Mouse (Mus musculus): ENCODE measurements around the gene Obscn. TPM values are rescaled to one million over a fixed set of nuclear protein-coding genes. Genes with fewer than 3 reads are reported as not detected.

The Obscn gene
- polyA plus RNA-seq, 1 experiment from 2014 or later, result 0.03 TPM

DNA sequence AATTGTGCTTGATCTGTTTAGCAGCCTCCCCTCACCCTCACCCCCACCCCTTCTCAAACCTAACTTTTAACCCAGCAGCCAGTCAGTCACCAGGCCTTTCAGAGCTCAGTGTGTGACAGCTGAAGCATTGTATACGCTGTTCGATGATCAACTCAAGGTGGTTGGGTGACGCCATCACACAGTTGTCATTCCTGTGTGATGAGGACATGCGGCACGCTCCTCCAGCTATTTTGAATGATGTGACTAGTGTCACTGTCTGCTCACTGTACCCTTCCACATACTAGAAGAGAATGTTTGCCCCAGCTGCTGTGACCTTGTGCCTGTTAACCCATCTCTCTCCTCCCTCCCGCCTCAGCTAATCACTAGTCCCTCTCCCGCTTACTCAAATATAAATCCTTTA lies 18.0 kb upstream of the Obscn start:
- Histone ChIP-seq H3K9me3 (ENCODE audit: control insufficient read depth, low read length) (no peaks in the 10 kb centered on the region), H3K4me2 (no peak overlapping the region), H3K27me3 (ENCODE audit: control insufficient read depth, insufficient read depth, low read length) (no peaks in the 10 kb centered on the region), H3K36me3 (ENCODE audit: control insufficient read depth, insufficient read depth, low read length) (peaks cover 4% of the 10 kb centered on the region; the same call in 1 of the 2 replicates), H3K4me1 (ENCODE audit: control insufficient read depth, insufficient read depth, low read length) (no peaks in the 10 kb centered on the region), H3K9ac (ENCODE audit: low read length) (no peak overlapping the region), H3K4me3 (ENCODE audit: low read depth, low read length) (no peak overlapping the region), H3K27ac (ENCODE audit: low read depth, low read length) (no peak overlapping the region)
- ATAC-seq (ENCODE audit: low FRiP score), result no peak
- DNase-seq (ENCODE audit: low spot score, missing footprints), result no peak
- 90% methylated on average over 7 of the region's 7 CpGs for WGBS

DNA sequence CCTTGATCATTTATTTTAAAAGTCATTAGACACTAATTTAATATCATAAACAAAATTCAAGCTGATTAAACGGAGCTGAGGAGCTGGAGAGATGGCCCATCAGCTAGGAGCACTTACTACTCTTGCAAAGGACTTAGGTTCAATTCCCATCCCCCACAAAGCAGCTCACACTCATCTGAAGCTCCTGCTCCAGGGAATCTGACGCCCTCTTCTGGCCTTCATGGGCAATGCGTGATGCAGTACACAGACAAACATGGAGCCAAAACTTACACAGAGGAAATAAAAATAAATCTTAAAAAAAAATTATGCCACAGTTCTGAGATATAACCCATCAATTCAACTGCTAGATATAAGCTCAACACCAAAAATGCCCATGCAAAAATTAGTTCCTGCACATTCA lies 15.5 kb upstream of the Obscn start:
- Histone ChIP-seq H3K27ac (ENCODE audit: low read depth, low read length) (no peak overlapping the region), H3K4me1 (ENCODE audit: control insufficient read depth, insufficient read depth, low read length) (no peaks in the 10 kb centered on the region), H3K9me3 (ENCODE audit: control insufficient read depth, low read length) (no peaks in the 10 kb centered on the region), H3K4me2 (no peak overlapping the region), H3K4me3 (ENCODE audit: low read depth, low read length) (no peak overlapping the region), H3K36me3 (ENCODE audit: control insufficient read depth, insufficient read depth, low read length) (no peaks in the 10 kb centered on the region), H3K9ac (ENCODE audit: low read length) (no peak overlapping the region), H3K27me3 (ENCODE audit: control insufficient read depth, insufficient read depth, low read length) (no peaks in the 10 kb centered on the region)
- no peak for ATAC-seq (ENCODE audit: low FRiP score)
- no peak for DNase-seq (ENCODE audit: low spot score, missing footprints)
- 20% methylated on average over 3 of the region's 3 CpGs for WGBS

DNA sequence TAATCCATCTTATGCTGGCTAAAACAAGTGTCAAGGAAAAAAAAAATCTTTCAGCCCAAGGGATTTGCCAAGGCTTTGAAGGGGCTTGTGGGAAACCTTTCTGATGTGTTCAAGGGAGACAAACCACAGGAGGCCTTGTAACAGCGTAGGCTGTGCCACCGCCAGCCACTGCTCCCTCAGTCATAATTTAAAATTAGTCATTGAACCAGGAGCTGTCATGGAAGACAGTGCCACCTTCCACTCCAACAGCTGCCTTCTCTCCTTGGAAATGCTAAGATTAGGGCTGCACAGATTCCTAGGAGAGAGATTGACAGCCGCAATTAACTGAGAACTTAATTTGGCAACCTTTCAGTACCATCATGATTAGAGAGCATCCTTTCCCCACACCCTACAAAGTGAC lies 13.1 kb upstream of the Obscn start:
- no peaks in the 10 kb centered on the region for H3K36me3 ChIP-seq (ENCODE audit: control insufficient read depth, insufficient read depth, low read length)
- 83% methylated on average over 3 of the region's 3 CpGs for WGBS
- no peak overlapping the region for H3K4me3 ChIP-seq (ENCODE audit: low read depth, low read length)
- H3K27ac ChIP-seq (ENCODE audit: low read depth, low read length), result no peak overlapping the region
- no peaks in the 10 kb centered on the region for H3K9me3 ChIP-seq (ENCODE audit: control insufficient read depth, low read length)
- DNase-seq (ENCODE audit: low spot score, missing footprints), result no peak
- no peak for ATAC-seq (ENCODE audit: low FRiP score)
- no peaks in the 10 kb centered on the region for H3K4me1 ChIP-seq (ENCODE audit: control insufficient read depth, insufficient read depth, low read length)
- no peaks in the 10 kb centered on the region for H3K27me3 ChIP-seq (ENCODE audit: control insufficient read depth, insufficient read depth, low read length)
- H3K9ac ChIP-seq (ENCODE audit: low read length), result no peak overlapping the region
- no peak overlapping the region for H3K4me2 ChIP-seq

DNA sequence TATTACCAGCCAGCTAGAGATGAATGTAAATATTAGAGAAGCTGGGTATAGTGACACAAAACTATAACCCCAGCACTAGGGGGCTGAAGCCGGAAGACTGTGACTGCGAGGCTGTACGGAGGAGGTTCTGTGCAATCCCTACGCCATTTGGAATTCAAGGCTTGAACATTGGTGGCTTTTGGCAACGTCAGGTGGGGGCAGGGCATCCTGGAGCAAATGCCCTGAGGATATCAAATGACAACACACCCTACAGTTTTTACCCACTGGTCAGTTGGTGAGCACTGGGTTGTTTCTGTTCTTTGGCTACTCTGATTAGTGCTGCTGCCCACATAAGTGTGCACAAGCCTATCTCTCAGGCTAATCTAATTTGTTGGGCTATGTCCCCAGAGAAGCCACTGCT lies 6.8 kb upstream of the Obscn start:
- no peak for ATAC-seq (ENCODE audit: low FRiP score)
- H3K36me3 ChIP-seq (ENCODE audit: control insufficient read depth, insufficient read depth, low read length), result no peaks in the 10 kb centered on the region
- no peak overlapping the region for H3K9ac ChIP-seq (ENCODE audit: low read length)
- H3K4me1 ChIP-seq (ENCODE audit: control insufficient read depth, insufficient read depth, low read length), result no peaks in the 10 kb centered on the region
- DNase-seq (ENCODE audit: low spot score, missing footprints), result peak; percentile 72
- no peak overlapping the region for H3K4me2 ChIP-seq
- no peak overlapping the region for H3K4me3 ChIP-seq (ENCODE audit: low read depth, low read length)
- H3K27me3 ChIP-seq (ENCODE audit: control insufficient read depth, insufficient read depth, low read length), result no peaks in the 10 kb centered on the region
- WGBS, result 74% methylated on average over 5 of the region's 5 CpGs
- H3K9me3 ChIP-seq (ENCODE audit: control insufficient read depth, low read length), result no peaks in the 10 kb centered on the region
- no peak overlapping the region for H3K27ac ChIP-seq (ENCODE audit: low read depth, low read length)

DNA sequence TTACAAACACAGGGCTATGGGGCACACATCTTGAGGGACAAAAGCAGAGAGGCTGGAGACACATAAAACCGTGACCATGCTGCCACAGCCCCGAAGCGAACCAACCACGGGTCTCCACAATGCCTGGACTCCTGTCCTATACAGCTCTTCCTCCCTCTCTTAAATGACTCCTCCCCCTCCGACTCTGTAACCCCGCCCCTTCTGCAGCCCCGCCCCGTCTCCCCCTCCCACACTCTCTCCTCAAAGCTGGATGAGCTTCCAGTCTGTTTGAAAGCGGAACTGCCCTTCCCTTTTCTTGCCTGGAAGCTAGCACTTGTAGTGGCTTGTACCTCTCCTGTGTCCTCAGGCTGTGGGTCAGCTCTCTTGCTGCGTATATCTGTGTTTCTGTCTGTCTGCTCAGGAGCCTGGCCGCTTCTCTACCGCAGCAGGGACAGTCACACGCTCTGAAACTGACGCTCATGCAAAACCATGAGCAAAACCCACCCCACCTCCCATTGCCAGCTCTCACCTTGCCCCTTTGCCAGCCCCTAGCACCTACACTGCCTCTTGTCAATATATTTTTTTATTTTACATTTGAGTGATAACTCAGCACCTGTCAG lies 5.7 kb upstream of the Obscn start:
- peak overlapping the region; percentile 28; the same call in 1 of the 2 replicates for H3K4me2 ChIP-seq
- H3K9ac ChIP-seq (ENCODE audit: low read length), result no peak overlapping the region
- DNase-seq (ENCODE audit: low spot score, missing footprints) (peak; percentile 93), ATAC-seq (ENCODE audit: low FRiP score) (0 out of 2 replicates have a peak, but pooled peaks have one; percentile 54)
- no peak overlapping the region for H3K4me3 ChIP-seq (ENCODE audit: low read depth, low read length)
- H3K27me3 ChIP-seq (ENCODE audit: control insufficient read depth, insufficient read depth, low read length), result peaks cover 6% of the 10 kb centered on the region
- H3K4me1 ChIP-seq (ENCODE audit: control insufficient read depth, insufficient read depth, low read length), result no peaks in the 10 kb centered on the region
- no peaks in the 10 kb centered on the region for H3K36me3 ChIP-seq (ENCODE audit: control insufficient read depth, insufficient read depth, low read length)
- no peaks in the 10 kb centered on the region for H3K9me3 ChIP-seq (ENCODE audit: control insufficient read depth, low read length)
- no peak overlapping the region for H3K27ac ChIP-seq (ENCODE audit: low read depth, low read length)
- 14% methylated on average over 14 of the region's 14 CpGs for WGBS

DNA sequence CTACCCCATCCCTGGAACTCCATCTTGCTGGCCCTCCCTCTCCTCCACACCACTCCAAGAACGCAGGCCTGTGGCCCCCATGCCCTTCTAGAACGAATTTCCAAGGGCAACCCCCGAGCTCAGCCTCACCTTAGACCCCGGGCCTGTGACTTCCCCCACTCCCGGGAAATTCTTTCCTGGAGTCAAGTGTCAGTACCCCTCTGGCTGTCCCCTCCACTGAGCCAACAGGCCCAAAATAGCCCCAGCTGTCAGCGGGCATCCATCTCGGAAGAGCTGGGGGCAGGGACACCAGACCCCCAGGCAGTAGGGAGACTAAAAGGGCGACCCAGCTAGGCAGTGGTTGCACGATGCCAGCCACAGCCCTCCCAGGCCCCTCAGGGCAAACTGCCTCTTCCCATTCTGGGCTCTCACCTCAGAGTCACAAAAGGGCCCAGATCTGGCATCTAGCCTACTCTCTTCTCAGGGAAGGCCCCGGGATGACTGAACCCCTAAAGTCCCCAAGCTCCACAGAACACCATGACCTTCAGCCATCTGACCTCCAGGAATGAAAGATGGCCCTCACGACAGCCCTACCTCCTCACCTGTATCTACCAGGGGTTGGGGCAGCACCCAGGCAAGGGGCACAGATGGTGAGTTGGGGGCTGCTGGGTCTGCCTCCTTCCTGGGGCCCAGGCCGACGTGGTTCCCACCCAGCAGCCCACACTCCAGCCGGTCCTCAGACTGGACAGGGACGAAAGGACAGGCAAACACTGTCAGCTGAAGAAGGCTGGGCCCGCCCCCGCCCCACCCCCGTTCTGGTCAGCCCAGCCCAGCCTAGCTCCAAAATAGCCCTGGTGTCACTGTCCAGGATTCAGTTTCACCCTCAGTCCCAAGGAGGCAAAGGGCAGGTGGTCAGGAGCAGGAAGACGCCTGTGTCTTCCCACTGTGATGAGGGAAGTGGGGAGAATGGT lies 2.6 kb upstream of the Obscn start:
- no peak for ATAC-seq (ENCODE audit: low FRiP score)
- H3K36me3 ChIP-seq (ENCODE audit: control insufficient read depth, insufficient read depth, low read length), result no peaks in the 10 kb centered on the region
- no peak overlapping the region for H3K4me3 ChIP-seq (ENCODE audit: low read depth, low read length)
- peaks cover 36% of the 10 kb centered on the region for H3K27me3 ChIP-seq (ENCODE audit: control insufficient read depth, insufficient read depth, low read length)
- H3K4me1 ChIP-seq (ENCODE audit: control insufficient read depth, insufficient read depth, low read length), result peaks cover 3% of the 10 kb centered on the region; the same call in 1 of the 2 replicates
- no peak for DNase-seq (ENCODE audit: low spot score, missing footprints)
- H3K27ac ChIP-seq (ENCODE audit: low read depth, low read length), result no peak overlapping the region
- no peak overlapping the region for H3K9ac ChIP-seq (ENCODE audit: low read length)
- H3K9me3 ChIP-seq (ENCODE audit: control insufficient read depth, low read length), result no peaks in the 10 kb centered on the region
- H3K4me2 ChIP-seq, result no peak overlapping the region
- WGBS, result 70% methylated on average over 19 of the region's 19 CpGs

DNA sequence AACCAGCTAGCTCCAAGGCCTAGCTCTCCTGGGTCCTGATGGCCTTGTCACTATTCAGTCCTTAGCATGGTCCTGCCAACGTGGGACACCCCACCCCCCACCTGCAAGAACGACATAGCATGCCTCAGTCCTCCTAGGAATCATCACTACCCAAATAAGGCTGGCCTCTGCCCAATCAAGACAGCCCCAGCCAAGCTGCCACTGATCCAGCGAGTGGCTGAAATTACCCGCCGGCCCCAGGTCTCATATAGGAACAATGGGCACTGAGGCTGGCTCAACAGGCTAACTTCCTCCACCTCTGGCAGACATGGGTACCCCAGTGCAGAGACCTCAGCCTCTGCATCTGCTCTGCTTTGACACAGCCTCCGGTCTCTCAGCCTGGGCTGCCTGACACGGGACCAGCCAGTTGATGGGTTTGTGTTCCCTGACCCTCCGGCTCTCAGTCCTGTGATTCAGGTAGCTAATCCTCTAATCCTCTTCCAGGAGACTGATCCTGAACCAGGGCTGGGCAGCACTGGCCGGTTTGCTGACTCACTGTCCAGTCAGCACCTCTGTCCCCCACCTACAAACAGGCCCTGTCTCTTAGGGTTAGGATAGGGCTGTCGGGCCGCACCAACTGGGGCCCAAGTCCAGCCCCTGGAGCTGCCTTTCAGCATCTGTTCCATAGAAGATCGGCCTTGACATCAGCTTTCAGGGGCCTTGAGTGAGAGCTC lies 948 bp upstream of the Obscn start:
- 55% methylated on average over 12 of the region's 12 CpGs for WGBS
- no peak overlapping the region for H3K9ac ChIP-seq (ENCODE audit: low read length)
- no peak overlapping the region for H3K4me3 ChIP-seq (ENCODE audit: low read depth, low read length)
- H3K9me3 ChIP-seq (ENCODE audit: control insufficient read depth, low read length), result no peaks in the 10 kb centered on the region
- no peak overlapping the region for H3K27ac ChIP-seq (ENCODE audit: low read depth, low read length)
- peaks cover 3% of the 10 kb centered on the region; the same call in 1 of the 2 replicates for H3K4me1 ChIP-seq (ENCODE audit: control insufficient read depth, insufficient read depth, low read length)
- no peak overlapping the region for H3K4me2 ChIP-seq
- DNase-seq (ENCODE audit: low spot score, missing footprints) (no peak), ATAC-seq (ENCODE audit: low FRiP score) (no peak)
- no peaks in the 10 kb centered on the region for H3K36me3 ChIP-seq (ENCODE audit: control insufficient read depth, insufficient read depth, low read length)
- peaks cover 44% of the 10 kb centered on the region for H3K27me3 ChIP-seq (ENCODE audit: control insufficient read depth, insufficient read depth, low read length)

DNA sequence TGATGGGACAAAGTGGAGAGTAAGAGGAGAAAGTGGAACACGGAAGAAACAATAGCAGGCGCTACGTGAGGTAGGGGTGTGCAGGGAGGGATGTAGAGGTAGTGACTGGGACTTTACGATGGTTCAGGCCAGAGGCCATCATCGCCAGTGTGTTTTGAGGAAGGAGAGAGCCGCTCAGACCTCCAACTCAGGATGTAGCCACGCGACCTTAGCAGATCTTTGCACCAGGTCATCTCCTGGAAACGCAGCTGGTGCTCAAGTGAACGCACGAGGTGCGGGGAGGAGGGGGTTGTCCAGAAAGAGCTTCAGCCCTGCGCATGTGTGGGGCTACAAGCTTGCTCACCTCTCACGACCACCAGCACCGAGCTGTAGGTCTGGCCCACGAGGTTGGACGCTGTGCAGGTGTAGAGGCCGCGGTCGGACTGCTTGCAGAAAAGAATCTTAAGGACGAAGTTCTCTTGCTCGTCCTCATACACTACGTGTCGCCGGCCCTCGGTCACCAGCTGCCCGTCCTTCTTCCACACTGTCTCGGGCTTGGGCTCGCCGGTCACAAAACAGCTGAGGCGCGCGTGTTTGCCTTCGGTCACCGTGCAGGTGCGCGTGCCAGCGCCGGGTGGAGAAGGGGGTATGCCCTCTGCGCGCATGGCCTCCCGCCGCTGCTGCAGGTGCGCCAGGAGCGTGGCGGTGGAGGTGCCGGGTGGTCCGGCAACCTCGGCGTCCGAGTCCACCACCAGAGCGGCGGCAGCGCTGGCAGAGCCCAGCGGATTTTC lies 966 bp downstream of the Obscn start:
- H3K9ac ChIP-seq (ENCODE audit: low read length), result no peak overlapping the region
- 9% methylated on average over 55 of the region's 55 CpGs for WGBS
- ATAC-seq (ENCODE audit: low FRiP score), result no peak
- no peak overlapping the region for H3K27ac ChIP-seq (ENCODE audit: low read depth, low read length)
- peak overlapping the region; percentile 34 for H3K4me2 ChIP-seq
- no peaks in the 10 kb centered on the region for H3K36me3 ChIP-seq (ENCODE audit: control insufficient read depth, insufficient read depth, low read length)
- peaks cover 44% of the 10 kb centered on the region for H3K27me3 ChIP-seq (ENCODE audit: control insufficient read depth, insufficient read depth, low read length)
- no peaks in the 10 kb centered on the region for H3K9me3 ChIP-seq (ENCODE audit: control insufficient read depth, low read length)
- peak; percentile 87 for DNase-seq (ENCODE audit: low spot score, missing footprints)
- H3K4me3 ChIP-seq (ENCODE audit: low read depth, low read length), result peak overlapping the region; percentile 13; the same call in 1 of the 2 replicates
- peaks cover 3% of the 10 kb centered on the region; the same call in 1 of the 2 replicates for H3K4me1 ChIP-seq (ENCODE audit: control insufficient read depth, insufficient read depth, low read length)
